Mouse (Mus musculus) lung, embryonic 16.5 days (tissue): Measurements from ENCODE around the gene Midn. TPM values are rescaled to one million over a fixed set of nuclear protein-coding genes. Genes with fewer than 3 reads are reported as not detected.
A peak's percentile ranks its signal among the peaks of the same experiment; 100 is the strongest.

Experiments
- ATAC-seq: fragments of 200-750 bp; cut with Nextera tagmentation; 2 replicates; pipeline ENCODE4 v1.8.0; 2017; ENCODE audit warnings: low read depth, mild to moderate bottlenecking, moderate library complexity
- H3K27ac ChIP-seq: fragments of 300-500 bp; sonication (generic); 2 replicates; pipeline ENCODE4 v1.5.1; 2014; ENCODE audit warnings: mild to moderate bottlenecking, control low read depth, low read length
- H3K27me3 ChIP-seq: fragments of 300-500 bp; sonication (generic); 2 replicates; pipeline ENCODE4 v1.6.1; 2014; ENCODE audit warnings: low read depth, low read length, mixed read lengths; ENCODE audit not compliant: control insufficient read depth, insufficient read depth
- H3K36me3 ChIP-seq: fragments of 300-500 bp; sonication (generic); 2 replicates; pipeline ENCODE4 v1.6.1; 2014; ENCODE audit warnings: low read length; ENCODE audit not compliant: control insufficient read depth, insufficient read depth
- H3K4me1 ChIP-seq: fragments of 300-500 bp; sonication (generic); replicated peaks from 2 replicates; pipeline ENCODE4 v1.6.1; 2014; ENCODE audit warnings: low read length, mixed read lengths; ENCODE audit not compliant: control insufficient read depth, insufficient read depth
- H3K4me2 ChIP-seq: fragments of 300-500 bp; sonication (generic); 2 replicates; pipeline ENCODE4 v1.6.1; 2014; ENCODE audit warnings: low read depth, low read length, control low read depth
- H3K4me3 ChIP-seq: fragments of 300-500 bp; sonication (generic); 2 replicates; pipeline ENCODE4 v1.5.1; 2014; ENCODE audit warnings: mild to moderate bottlenecking, low read length, control low read depth
- H3K9ac ChIP-seq: fragments of 300-500 bp; sonication (generic); 2 replicates; pipeline ENCODE4 v1.6.1; 2014; ENCODE audit warnings: low read length, control low read depth
- H3K9me3 ChIP-seq: fragments of 300-500 bp; sonication (generic); 2 replicates; pipeline ENCODE4 v1.6.1; 2016; ENCODE audit warnings: low read length; ENCODE audit not compliant: control insufficient read depth
- WGBS: fragments of 180-500 bp; shearing (Covaris S2); extraction: QIAGEN DNeasy Blood & Tissue Kit; methylation state at CpG from one replicate; pipeline ENCODE4 v1.1.7; 2014; 5-methylcytosine and 5-hydroxymethylcytosine counted together
- polyA plus RNA-seq: library from polyadenylated mRNA; unstranded; fragments of >200 nt; fragmentation: Nextera tagmentation; extraction: Ambion mirVana; gene quantifications from 2 replicates; pipeline ENCODE4 v1.2.1, GENCODE M21; 2015

Gene Midn
- polyA plus RNA-seq, 1 experiment from 2014 or later: 11.8 TPM

DNA sequence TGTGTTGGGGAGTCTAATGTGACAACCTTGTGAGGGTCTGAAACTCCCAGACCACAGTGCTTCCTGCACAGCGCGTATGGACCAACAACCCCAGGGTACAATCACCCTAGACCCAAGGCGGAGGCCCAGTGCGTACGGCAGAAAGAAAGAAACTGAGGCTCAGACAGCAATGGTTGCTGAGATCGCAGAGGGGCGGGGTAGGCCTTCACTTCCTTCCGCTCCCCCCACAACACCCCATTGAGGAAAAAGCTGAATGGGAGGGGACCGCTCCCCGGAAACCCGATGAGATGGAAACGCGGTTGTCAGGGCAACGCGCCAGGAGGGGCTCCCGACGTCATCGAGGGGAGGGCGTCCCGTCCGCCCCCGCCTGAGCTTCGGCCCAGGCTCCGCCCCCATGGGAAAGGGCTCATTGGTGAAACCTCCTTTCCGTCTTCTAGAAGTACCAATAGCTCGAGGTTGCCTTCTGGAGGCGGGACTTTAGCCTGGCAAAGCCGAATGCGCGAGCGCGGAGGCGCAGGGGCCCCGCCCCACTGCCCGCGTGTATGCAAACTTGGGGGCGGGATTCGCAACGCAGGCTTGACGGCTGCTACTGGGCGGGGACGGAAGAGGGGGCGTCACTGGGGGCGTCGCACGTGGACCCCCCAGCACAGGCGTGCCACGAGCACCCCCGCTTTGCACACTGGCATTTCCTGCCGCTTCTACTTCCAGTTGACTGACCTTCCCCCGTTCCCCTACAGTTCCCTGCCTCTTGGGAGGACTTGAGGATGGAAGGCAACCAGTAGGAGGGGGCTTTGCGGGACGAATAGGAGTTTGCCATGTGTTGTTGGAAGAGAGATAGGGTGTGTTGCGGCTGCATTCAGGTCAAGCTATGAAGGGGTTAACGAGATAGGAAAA is 11.7 kb downstream of the Midn start:
- peak; percentile 82 for ATAC-seq
- H3K9ac ChIP-seq: peak overlapping the region; percentile 60
- no peaks in the 10 kb centered on the region for H3K9me3 ChIP-seq
- peak overlapping the region; percentile 76 for H3K4me2 ChIP-seq
- H3K36me3 ChIP-seq: peaks cover 26% of the 10 kb centered on the region
- H3K27ac ChIP-seq: peak overlapping the region; percentile 99
- H3K27me3 ChIP-seq: no peaks in the 10 kb centered on the region
- under 1% methylated on average over 55 of the region's 55 CpGs for WGBS
- H3K4me3 ChIP-seq: peak overlapping the region; percentile 50
- H3K4me1 ChIP-seq: peaks cover 91% of the 10 kb centered on the region

DNA sequence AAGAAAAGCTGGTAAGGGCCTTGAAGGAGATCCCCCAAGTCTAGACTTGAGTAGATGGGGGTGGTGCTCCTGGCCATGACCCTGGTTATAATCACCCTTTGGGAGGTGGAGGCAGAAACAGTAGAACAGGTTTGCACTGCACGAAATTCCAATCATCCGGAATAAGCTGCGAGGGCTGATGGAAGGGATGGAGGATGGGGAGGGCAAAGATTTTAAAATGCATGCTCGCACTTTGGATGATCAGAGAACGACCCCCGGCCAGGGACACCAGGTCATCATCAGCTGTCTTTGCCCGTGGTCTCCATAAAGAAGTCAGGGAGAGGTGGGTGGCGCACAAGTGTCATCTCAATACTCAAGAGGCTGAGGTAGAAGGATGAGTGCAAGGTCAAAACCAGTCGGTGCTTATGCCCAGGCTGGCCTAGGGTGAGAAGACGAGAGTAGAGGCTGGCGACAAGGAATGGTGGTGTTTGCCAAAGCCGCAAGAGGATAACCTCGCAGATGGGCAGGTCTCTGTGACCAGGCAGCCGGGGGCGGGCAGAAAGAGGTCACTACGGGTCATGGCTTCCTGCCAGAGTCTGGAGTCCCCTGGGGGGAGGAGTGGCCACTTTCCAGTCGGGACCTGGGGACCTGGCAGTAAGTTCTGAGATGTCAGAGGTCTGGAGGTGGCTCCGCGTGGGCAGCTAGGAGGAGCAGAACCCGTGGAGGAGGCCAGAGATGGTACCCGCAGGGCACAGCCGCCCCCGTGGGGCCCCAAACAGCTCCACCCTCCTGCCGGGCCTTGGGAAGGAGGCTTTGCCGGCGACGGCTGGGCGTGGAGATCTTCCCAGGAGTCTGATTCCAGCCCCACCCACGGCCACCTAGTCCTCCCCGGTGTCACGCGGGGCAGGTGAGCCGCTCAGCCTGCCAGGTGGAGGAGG is 12.6 kb downstream of the Midn start:
- peak overlapping the region; percentile 50 for H3K4me3 ChIP-seq
- peaks cover 17% of the 10 kb centered on the region for H3K36me3 ChIP-seq
- H3K4me2 ChIP-seq: peak overlapping the region; percentile 76
- peak overlapping the region; percentile 99 for H3K27ac ChIP-seq
- peak overlapping the region; percentile 70 for H3K9ac ChIP-seq
- H3K9me3 ChIP-seq: no peaks in the 10 kb centered on the region
- peak; percentile 7 for ATAC-seq
- WGBS: under 1% methylated on average over 32 of the region's 33 CpGs
- no peaks in the 10 kb centered on the region for H3K27me3 ChIP-seq
- peaks cover 88% of the 10 kb centered on the region for H3K4me1 ChIP-seq

DNA sequence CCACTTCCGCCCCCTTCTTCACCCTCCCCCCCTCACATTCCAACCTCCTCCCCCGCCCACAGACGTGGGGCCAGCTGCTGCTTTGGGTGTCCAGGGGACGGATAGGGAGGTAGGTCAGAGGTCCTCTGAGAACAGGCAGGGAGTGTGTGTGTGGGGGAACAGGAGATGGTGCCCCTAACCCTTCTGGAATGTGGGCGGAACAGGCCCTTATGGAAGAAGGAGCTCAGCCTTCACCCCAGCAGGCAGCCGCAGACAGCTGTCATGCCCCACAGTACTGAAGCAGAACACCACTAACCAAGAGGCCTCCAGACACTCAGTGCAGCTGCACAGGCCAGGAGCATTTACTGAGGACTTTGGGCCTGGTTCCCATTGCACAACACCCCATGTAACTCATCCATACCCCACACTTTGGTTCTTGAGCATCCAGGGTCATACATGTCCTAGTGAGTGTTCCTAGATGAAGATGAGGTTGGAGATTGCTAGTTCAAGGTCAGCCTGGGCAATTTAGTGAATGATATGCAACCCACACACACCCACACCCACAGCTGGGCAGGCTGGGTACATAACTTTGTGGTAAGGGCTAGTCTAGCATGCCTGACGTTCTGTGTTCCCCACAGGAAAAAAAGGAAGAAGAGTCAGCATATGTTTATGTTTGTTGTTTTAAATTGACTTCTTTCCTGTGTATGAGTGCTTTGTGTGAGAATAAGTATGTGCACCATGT is 13.6 kb downstream of the Midn start:
- H3K4me2 ChIP-seq: peak overlapping the region; percentile 76
- H3K4me1 ChIP-seq: peaks cover 84% of the 10 kb centered on the region
- H3K4me3 ChIP-seq: peak overlapping the region; percentile 50
- peak overlapping the region; percentile 70 for H3K9ac ChIP-seq
- peak overlapping the region; percentile 99 for H3K27ac ChIP-seq
- no peaks in the 10 kb centered on the region for H3K27me3 ChIP-seq
- H3K36me3 ChIP-seq: peaks cover 8% of the 10 kb centered on the region
- ATAC-seq: peak; percentile 34
- H3K9me3 ChIP-seq: no peaks in the 10 kb centered on the region
- 7% methylated on average over 7 of the region's 7 CpGs for WGBS

DNA sequence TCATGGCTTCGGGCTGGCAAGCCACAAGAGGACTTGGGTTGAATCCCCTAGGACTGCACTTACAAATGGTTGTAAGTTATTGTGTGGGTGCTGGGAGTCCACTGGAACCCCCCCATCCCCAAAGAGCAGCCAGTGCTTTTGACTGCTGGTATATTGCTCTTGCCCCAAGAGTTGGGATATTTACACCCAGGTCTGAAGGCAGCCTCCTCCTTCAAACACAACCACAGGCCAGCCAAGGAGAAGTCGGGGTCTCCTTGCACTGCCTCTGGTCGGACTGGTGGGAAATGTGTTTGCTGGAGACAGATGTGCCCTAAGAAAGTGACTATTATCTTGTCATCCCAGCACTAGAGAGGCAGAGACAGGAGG is 14.2 kb downstream of the Midn start:
- Histone ChIP-seq H3K4me2 (no peak overlapping the region), H3K9me3 (no peaks in the 10 kb centered on the region), H3K4me3 (no peak overlapping the region), H3K9ac (peak overlapping the region; percentile 5), H3K27ac (peak overlapping the region; percentile 99), H3K36me3 (peaks cover 4% of the 10 kb centered on the region; the same call in 1 of the 2 replicates), H3K4me1 (peaks cover 83% of the 10 kb centered on the region), H3K27me3 (no peaks in the 10 kb centered on the region)
- 64% methylated on average over 3 of the region's 3 CpGs for WGBS
- no peak for ATAC-seq

DNA sequence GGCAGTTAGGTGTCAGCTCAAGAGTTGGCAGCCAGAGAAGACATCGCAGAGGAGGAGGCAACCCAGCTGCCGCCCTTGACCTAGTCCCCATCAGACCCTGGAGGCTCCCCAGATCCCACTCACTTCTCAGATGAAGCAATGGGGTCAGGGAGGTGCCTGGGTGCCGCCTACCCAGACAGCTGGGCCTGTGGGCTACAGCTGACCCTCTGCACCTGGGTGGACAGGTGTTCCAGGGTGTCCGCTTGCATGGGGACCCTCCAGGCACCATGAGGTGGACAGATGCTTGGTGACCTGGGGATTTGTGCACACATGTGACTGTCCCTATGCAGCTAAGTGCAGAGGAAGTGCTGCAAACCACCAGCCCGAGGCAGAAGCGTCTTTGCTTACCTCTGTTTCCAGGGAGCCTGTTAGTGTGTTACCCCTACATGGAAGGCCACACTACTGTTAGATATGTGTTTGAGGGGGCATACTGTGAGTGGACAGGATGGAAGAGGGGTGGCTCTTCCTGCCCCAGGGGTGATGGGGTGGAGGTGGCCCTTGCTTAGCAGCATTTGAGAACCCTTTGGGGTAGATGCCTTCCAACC is 14.7 kb downstream of the Midn start:
- no peak overlapping the region for H3K4me2 ChIP-seq
- peaks cover 77% of the 10 kb centered on the region for H3K4me1 ChIP-seq
- no peak for ATAC-seq
- no peak overlapping the region for H3K4me3 ChIP-seq
- WGBS: 75% methylated on average over 6 of the region's 6 CpGs
- H3K27ac ChIP-seq: peak overlapping the region; percentile 99
- H3K9ac ChIP-seq: peak overlapping the region; percentile 5
- no peaks in the 10 kb centered on the region for H3K36me3 ChIP-seq
- H3K27me3 ChIP-seq: no peaks in the 10 kb centered on the region
- no peaks in the 10 kb centered on the region for H3K9me3 ChIP-seq

DNA sequence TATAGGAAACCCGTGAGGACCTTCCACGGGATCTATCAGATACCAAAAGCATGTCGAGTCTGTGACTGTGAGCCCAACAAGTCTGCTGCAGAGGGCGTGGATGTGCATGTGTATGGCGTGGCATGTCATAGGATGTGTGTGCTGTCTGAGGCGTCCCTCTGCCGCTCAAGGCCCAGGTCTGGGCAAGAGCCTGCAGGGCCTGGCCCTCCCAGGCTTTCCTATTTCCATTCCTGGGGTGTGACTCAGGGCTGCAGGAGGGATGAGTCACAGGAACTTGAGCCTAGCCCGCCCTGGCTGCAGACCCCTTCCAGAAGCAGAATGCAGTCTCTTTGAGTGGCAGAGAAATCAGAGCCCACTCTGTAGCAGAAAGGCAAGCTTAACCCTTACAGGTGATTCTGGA is 15.6 kb downstream of the Midn start:
- H3K4me1 ChIP-seq: peaks cover 71% of the 10 kb centered on the region
- H3K36me3 ChIP-seq: no peaks in the 10 kb centered on the region
- no peaks in the 10 kb centered on the region for H3K27me3 ChIP-seq
- H3K4me3 ChIP-seq: no peak overlapping the region
- 0 out of 2 replicates have a peak overlapping the region, but pooled peaks have one; percentile 10 for H3K27ac ChIP-seq
- ATAC-seq: no peak
- no peaks in the 10 kb centered on the region for H3K9me3 ChIP-seq
- 53% methylated on average over 8 of the region's 8 CpGs for WGBS
- H3K4me2 ChIP-seq: no peak overlapping the region
- no peak overlapping the region for H3K9ac ChIP-seq

DNA sequence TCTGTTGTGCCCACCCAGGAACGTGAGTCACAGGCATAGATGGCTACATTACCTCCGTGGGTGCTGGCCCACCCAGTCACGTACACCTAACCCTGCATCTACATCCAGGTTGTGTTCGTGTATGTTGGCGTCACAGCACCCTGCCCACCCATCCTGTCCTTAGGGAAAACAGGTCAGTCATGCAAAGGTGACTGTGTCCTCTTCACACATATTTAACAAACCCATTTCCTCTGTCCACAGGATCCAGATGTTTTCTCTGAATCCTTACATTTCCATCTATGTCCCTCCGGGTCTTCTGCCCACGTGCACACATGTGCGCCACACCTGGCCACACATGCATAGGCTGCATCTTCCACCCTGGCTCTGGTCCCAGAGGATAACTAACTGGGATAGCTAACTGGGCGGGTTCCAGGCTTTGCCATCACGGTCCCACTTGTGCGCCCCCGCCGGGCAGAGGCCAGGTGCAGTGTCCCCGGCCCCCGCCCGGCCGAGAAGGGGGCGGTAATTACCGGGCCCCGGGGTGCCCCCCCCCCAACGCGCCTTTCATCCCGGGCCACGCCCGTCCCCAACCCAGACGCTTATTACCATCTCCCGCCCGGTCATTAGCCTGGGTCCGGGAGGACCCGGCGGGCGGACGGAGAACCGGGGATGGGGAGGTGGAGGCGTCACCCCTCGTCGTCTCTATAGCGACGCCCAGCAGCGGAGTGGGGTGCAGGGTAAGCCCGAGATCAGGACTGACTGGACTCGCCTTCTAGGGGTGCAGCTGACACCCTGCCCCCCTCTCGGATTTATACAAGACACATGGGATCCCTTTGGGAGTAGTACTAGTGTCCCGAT is 16.3 kb downstream of the Midn start:
- ATAC-seq: no peak
- 9% methylated on average over 44 of the region's 44 CpGs for WGBS
- H3K36me3 ChIP-seq: no peaks in the 10 kb centered on the region
- peak overlapping the region; percentile 60 for H3K9ac ChIP-seq
- H3K4me2 ChIP-seq: peak overlapping the region; percentile 83
- no peaks in the 10 kb centered on the region for H3K27me3 ChIP-seq
- peak overlapping the region; percentile 10; the same call in 1 of the 2 replicates for H3K27ac ChIP-seq
- H3K4me1 ChIP-seq: peaks cover 69% of the 10 kb centered on the region
- H3K9me3 ChIP-seq: no peaks in the 10 kb centered on the region
- peak overlapping the region; percentile 43 for H3K4me3 ChIP-seq

DNA sequence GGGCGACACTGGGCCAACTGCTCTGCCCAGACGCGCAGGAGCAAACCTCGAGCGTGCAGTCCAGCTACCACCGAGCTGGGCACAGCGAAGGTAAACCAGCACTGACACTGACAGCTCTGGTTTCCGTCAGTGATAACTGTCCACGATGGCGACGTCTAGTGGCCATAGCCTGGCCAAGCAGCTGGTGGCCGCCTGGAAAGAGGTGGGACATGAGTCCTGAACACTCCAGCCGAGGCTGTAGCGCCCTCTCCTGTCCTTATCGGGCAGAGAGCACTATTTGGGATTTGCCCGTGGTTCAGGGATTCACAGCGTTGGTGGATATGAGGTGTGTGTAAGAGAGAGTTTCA is 16.9 kb downstream of the Midn start:
- peaks cover 3% of the 10 kb centered on the region for H3K36me3 ChIP-seq
- H3K27me3 ChIP-seq: no peaks in the 10 kb centered on the region
- ATAC-seq: peak; percentile 17
- H3K4me1 ChIP-seq: peaks cover 71% of the 10 kb centered on the region
- H3K9me3 ChIP-seq: no peaks in the 10 kb centered on the region
- H3K27ac ChIP-seq: no peak overlapping the region; the same call in 1 of the 2 replicates
- peak overlapping the region; percentile 43 for H3K4me3 ChIP-seq
- WGBS: under 1% methylated on average over 17 of the region's 17 CpGs
- H3K9ac ChIP-seq: peak overlapping the region; percentile 60
- H3K4me2 ChIP-seq: peak overlapping the region; percentile 83
